Mouse (Mus musculus): ENCODE results near the gene Fam111a. TPM values are rescaled to one million over a fixed set of nuclear protein-coding genes. Genes with fewer than 3 reads are reported as not detected.
"Not testable (repeated sequence)": the region's sequence is repeated elsewhere in the genome, so short reads cannot be mapped to it uniquely, and the experiment has no call there.

Fam111a gene
- total RNA-seq (2021), result 1 to 10 TPM; 1.9 to 2.1 TPM
- long read RNA-seq, experiment 1, partial matches to known transcripts, result 0 of 2 reads
- long read RNA-seq, experiment 1, other reads (novel, unspliced or antisense), result 0 of 2 reads
- long read RNA-seq, experiment 2, partial matches to known transcripts, result 0 of 1 reads
- long read RNA-seq, experiment 2, other reads (novel, unspliced or antisense), result 0 of 1 reads

- intact Hi-C loops (cut with DNase I), result loop anchor here (5.0 kb wide), 1 partner anchor 42 kb away; no protein-coding TSS in a partner anchor
- DNase-seq, result not testable (repeated sequence)
Observed at GRCm38 (mm10) chr19:12545440-12545839, at the start of gene Fam111a. TSS of gene Fam111a (plus strand) at chr19:12545740.

GRCm38 (mm10) chr19:12496241-12496640 lies 49.3 kb upstream of the Fam111a start:
- DNase-seq, result no peak
- intact Hi-C loops (cut with DNase I), result no loop called here

DNA sequence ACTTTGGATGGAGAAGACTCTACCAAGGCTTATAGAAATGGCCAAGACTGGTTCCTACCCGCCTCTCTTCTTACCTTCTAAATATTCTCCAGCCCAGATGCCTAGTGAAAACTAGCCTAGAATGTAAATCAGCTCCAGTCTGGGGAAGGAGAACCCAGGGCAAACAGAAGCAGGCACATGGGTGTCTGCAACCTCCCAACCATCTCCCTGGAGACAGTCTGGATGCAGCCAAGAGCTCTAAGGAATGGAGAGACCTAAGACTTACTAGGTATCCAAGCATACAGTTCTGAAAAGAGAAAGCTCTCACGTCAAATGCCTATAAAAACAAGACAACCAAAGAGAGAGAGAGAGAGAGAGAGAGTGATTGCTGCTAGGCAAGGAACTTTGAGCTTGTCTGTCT lies 47.6 kb upstream of the Fam111a start:
- DNase-seq, result no peak
- intact Hi-C loops (cut with DNase I), result no loop called here

- no peak for DNase-seq
- intact Hi-C loops (cut with DNase I), result no loop called here
Observed at GRCm38 (mm10) chr19:12498321-12498720, 47.2 kb upstream of the Fam111a start.

DNA sequence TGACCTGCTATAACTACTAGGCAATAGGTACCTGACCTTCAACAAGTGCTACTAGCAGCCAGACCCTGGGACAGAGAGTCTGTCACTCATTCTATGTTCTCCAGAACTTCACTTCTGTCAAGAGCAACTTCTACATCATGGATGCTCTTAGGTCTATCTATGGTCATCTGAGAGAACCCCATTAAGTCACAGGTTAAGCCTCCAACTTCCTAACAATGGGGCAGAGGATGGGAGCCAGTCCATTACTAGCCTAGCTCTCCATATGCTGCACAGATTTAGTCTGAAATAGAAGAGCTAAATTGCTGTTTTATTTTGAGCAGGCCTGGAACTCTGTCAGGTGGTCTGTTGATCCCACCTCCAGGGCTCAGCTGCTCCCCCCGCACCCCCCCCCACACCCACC lies 46.6 kb upstream of the Fam111a start:
- intact Hi-C loops (cut with DNase I), result no loop called here
- no peak for DNase-seq

- intact Hi-C loops (cut with DNase I), result no loop called here
- no peak for DNase-seq
Observed at GRCm38 (mm10) chr19:12499485-12499884, 46.1 kb upstream of the Fam111a start.

DNA sequence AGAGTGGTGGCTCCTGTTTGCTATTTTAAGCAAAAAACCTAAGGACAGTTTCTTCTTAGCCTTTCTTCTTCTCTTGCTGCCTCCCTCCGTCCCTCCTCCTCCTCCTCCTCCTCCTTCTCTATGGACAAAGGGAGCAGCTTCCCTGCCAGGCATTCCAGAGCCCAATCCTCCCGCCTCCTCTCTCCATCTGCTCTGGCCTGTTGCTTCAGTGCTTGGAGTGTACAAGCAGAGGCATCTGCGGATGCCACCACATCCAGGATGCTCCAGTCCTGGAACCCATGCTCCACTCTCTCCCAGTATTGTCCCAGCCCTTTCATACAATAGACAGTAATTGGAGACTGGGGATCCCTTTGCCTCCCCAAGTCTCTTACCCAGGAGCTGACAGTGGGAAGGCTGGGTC lies 45.4 kb upstream of the Fam111a start:
- intact Hi-C loops (cut with DNase I), result loop anchor here (5.0 kb wide), 1 partner anchor 33 kb away; no protein-coding TSS in a partner anchor
- DNase-seq, result no peak

DNA sequence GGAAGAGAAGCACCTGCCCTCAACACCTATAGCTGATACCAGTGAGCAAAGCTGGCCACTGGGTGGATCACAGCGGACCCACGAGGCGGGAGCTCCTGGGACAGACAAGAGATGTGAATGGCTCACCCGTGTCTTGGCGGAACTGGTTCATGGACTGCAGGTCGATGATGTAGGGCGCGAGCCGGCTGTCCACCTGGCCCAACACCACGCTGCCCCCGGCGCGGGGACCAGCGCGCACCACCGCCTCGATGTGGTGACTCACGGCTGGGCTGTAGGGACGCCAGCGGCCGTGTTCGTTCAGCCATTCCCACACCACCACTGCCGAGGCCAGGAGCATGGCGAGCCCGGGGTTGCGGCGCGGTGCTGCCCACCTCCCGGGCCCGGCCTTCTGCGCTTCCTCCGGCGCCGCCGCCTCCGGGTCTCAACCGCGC lies 44.6 kb upstream of the Fam111a start:
- intact Hi-C loops (cut with DNase I), result loop anchor here (5.0 kb wide), 1 partner anchor 34 kb away; no protein-coding TSS in a partner anchor
- peak in 1 of 2 experiments; percentile 43 for DNase-seq

- intact Hi-C loops (cut with DNase I), result loop anchor here (5.0 kb wide), 1 partner anchor 34 kb away; no protein-coding TSS in a partner anchor
- DNase-seq, result peak; percentile 93
Observed at GRCm38 (mm10) chr19:12501370-12502347, 43.9 kb upstream of the Fam111a start, which contains the start of gene Dtx4. TSS of gene Dtx4 (minus strand) at chr19:12501454.

- no peak for DNase-seq
- intact Hi-C loops (cut with DNase I), result loop anchor here (5.0 kb wide), 1 partner anchor 35 kb away; no protein-coding TSS in a partner anchor
Observed at GRCm38 (mm10) chr19:12502756-12503155, 42.8 kb upstream of the Fam111a start.

GRCm38 (mm10) chr19:12514621-12515020 lies 30.9 kb upstream of the Fam111a start:
- intact Hi-C loops (cut with DNase I), result no loop called here
- DNase-seq, result no peak

- DNase-seq, result peak in 1 of 2 experiments; percentile 6
- intact Hi-C loops (cut with DNase I), result loop anchor here (2.0 kb wide), 1 partner anchor 75 kb away; no protein-coding TSS in a partner anchor
Observed at GRCm38 (mm10) chr19:12517671-12518540, 27.6 kb upstream of the Fam111a start.

- intact Hi-C loops (cut with DNase I), result loop anchor here (2.0 kb wide), 1 partner anchor 74 kb away; no protein-coding TSS in a partner anchor
- no peak for DNase-seq
Observed at GRCm38 (mm10) chr19:12518541-12518890, 27.0 kb upstream of the Fam111a start.

DNA sequence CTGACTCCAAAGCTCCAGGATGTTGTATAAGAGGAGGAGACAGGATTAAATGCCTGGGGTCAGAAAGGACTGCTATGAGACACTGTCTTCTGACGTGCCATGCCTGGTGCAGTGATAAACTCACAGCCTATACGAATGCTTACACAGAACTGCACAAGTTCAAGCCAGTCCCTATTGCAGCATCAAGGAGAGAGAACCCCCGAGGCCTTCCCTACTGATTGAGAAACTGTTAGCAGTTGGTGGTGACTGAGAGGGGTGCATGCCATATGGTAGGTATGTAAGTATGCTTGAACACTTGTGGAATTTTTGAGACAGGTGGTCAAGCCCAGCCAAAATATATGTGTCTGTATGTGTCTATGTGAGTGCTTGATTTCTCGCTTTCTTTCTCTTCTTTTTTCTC lies 22.2 kb upstream of the Fam111a start:
- intact Hi-C loops (cut with DNase I), result loop anchor here (5.0 kb wide), 2 partner anchors 284 to 299 kb away; no protein-coding TSS in a partner anchor
- DNase-seq, result no peak

GRCm38 (mm10) chr19:12537168-12537567 lies 8.4 kb upstream of the Fam111a start:
- intact Hi-C loops (cut with DNase I), result no loop called here

DNA sequence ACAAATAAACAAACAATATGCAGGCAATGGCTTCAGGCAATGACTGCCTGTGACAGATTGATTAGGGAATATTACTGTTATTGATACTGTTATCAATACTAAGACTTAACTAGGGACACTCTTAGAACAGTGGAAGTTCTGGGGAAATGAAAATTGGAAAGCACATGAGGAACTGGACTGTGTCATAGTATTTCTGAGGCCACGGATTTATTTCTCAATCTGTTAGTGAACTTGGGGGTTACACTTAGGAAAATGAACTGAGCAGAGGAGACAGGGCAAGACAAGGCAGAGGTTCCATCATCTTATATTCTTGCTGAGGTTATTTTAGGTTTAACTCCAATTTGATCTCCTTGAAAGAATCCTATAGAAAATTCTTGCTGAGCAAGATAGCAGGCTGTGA lies 5.6 kb upstream of the Fam111a start:
- DNase-seq, result no peak
- intact Hi-C loops (cut with DNase I), result no loop called here

More at GRCm38 (mm10) chr19:12537168-12537567, 8.4 kb upstream of the Fam111a start:
- no peak for DNase-seq

GRCm38 (mm10) chr19:12540727-12541126 lies 4.8 kb upstream of the Fam111a start:
- intact Hi-C loops (cut with DNase I), result no loop called here
- DNase-seq, result no peak

DNA sequence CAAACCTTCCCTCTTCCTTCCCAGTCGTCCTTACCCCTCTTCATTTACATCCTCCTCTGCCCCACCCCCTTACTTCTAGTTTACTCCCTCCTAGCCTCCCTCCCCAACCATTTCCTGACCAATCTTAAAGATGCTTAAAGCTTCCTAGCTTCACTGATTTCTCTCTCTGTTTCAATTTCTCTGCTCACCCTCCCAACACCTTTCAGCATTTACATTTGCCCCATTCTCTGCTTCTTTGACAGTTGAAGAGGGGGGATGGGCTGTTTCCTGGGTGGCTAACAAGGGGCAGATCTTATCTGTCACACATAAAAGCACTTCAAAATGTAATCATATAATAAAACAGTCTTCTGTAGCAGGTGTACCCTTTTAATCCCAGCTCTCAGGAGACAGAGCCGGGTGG lies 3.9 kb upstream of the Fam111a start:
- no peak for DNase-seq
- intact Hi-C loops (cut with DNase I), result no loop called here

DNA sequence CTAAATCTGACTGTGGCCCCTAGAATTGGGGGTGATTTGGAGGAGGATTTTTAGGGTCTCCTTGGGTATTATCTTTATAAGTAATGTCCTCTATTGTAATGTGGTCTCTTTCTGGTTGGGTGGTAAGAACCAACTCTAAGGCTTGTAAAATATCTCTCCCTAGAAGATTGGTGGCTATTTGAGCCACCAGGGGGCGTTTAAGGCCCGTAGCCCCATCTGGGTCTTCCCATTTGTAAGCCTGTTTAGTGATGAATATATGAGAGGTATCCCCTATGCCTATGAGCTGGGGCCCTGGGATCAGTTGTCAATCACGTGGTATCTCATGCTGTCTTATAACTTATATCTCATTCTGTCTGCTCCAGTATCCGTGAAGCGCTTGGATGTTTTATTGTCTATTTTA lies 3.6 kb downstream of the Fam111a start:
- intact Hi-C loops (cut with DNase I), result loop anchor here (5.0 kb wide), 1 partner anchor 38 kb away; no protein-coding TSS in a partner anchor
- peak in 1 of 2 experiments; percentile 11 for DNase-seq
